Mouse (Mus musculus): Measurements from ENCODE around the gene Selenoh. TPM values are rescaled to one million over a fixed set of nuclear protein-coding genes. Genes with fewer than 3 reads are reported as not detected.
"Not testable (repeated sequence)": the region's sequence is repeated elsewhere in the genome, so short reads cannot be mapped to it uniquely, and the experiment has no call there.

The Selenoh gene
- total and polyA plus RNA-seq, 3 experiments: 19.6 to 28.0 (median 21.8) TPM

DNA sequence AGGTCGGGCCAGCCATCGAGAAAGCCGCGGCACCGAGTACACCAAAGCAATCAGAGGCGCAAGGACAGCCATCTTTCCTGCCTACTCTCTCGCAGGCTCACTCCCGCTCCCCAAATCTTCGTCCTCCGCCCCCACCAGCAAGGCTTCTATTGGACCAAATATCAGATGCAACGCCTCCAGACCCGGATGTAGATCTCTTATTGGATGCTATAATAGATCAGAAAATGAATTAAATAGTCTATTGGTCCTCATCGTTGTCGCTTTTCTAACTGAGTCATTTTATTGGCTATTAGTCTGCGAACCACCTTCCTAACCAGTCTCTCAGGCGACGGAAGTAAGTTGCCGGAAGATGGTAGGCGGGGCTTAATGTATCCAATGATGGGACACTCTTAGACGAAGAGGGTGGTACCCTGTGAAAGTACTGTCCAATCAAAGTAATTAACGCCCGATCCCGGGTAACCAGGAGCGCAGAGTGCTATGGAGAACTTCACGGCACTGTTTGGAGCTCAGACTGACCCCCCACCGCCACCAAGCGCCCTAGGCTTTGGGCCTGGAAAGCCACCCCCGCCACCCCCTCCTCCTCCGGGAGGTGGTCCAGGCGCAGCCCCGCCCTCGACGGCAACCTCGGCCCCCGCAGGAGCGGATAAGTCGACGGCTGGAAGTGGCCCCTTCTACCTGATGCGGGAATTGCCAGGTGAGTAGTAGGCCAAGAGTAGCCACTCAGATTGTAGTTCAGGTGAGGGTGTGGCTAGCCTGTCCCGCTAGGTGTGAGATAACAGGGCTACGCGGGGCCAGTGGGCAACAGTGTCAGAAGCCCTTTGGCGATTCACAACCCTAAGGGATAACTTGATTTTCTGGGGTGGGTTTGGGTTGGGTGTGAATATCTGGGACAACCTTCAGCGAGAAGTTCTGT is 7.7 kb upstream of the Selenoh start, which contains the start of the genes Gm28635 and Med19:
Gene Gm28635 (minus strand): TSS at position 74 of the 913 bp plus-strand sequence.
Gene Med19 (plus strand): TSS at position 435 of the 913 bp plus-strand sequence.
- intact Hi-C loops (cut with DNase I): loop anchor here (2.0 kb wide), 1 partner anchor 37 kb away; the partner anchor contains the start of gene Zdhhc5
- H3K27ac ChIP-seq: peak within 1 kb of the TSS; percentile 61

GRCm38 (mm10) chr2:84677270-84677967 is 6.8 kb upstream of the Selenoh start:
- H3K27me3 ChIP-seq (ENCODE audit: control insufficient read depth, insufficient read depth, low read length): no peaks in the 10 kb centered on the region
- H3K4me1 ChIP-seq (ENCODE audit: control insufficient read depth, insufficient read depth, low read length): peaks cover 3% of the 10 kb centered on the region; the same call in 1 of the 2 replicates
- H3K36me3 ChIP-seq (ENCODE audit: control insufficient read depth, insufficient read depth, low read length): no peaks in the 10 kb centered on the region; the same call in 1 of the 2 replicates
- intact Hi-C loops (cut with DNase I): no loop called here
- H3K4me3 ChIP-seq: peak overlapping the region; percentile 73
- peak overlapping the region; percentile 88 for H3K9ac ChIP-seq (ENCODE audit: low read depth, low read length)
- peak overlapping the region; percentile 7 for H3K27ac ChIP-seq
- TF ChIP-seq EP300 (IDR thresholded peaks at IDR 0.05; ENCODE audit: insufficient read depth, low read depth, low read length) (no peak), POLR2A (IDR thresholded peaks at IDR 0.05; ENCODE audit: insufficient read depth, low read depth, low read length) (no peak), CTCF (IDR thresholded peaks at IDR 0.05) (peak; percentile 59)
- WGBS: 6% methylated on average over 22 of the region's 22 CpGs
- peaks cover 1% of the 10 kb centered on the region; the same call in 1 of the 2 replicates for H3K79me2 ChIP-seq (replicated peaks; ENCODE audit: control insufficient read depth, insufficient read depth, low read length)
- DNase-seq: no peak

More for the DNA sequence above, 7.7 kb upstream of the Selenoh start, which contains the start of the genes Gm28635 and Med19:
- peak within 1 kb of the TSS; percentile 88 for H3K4me3 ChIP-seq
- peaks cover 3% of the 10 kb centered on the region; the same call in 1 of the 2 replicates for H3K4me1 ChIP-seq (ENCODE audit: control insufficient read depth, insufficient read depth, low read length)
- H3K9ac ChIP-seq (ENCODE audit: low read depth, low read length): peak within 1 kb of the TSS; percentile 88
- no peaks in the 10 kb centered on the region; the same call in 1 of the 2 replicates for H3K36me3 ChIP-seq (ENCODE audit: control insufficient read depth, insufficient read depth, low read length)
- no peaks in the 10 kb centered on the region for H3K27me3 ChIP-seq (ENCODE audit: control insufficient read depth, insufficient read depth, low read length)
- TF ChIP-seq EP300 (IDR thresholded peaks at IDR 0.05; ENCODE audit: insufficient read depth, low read depth, low read length) (0 out of 2 replicates have a peak, but pooled peaks have one; percentile 21), POLR2A (IDR thresholded peaks at IDR 0.05; ENCODE audit: insufficient read depth, low read depth, low read length) (peak; percentile 69), CTCF (IDR thresholded peaks at IDR 0.05) (no peak)
- H3K79me2 ChIP-seq (replicated peaks; ENCODE audit: control insufficient read depth, insufficient read depth, low read length): peaks cover 1% of the 10 kb centered on the region; the same call in 1 of the 2 replicates
- peak; percentile 83 to 95 for DNase-seq
- WGBS: under 1% methylated on average over 44 of the region's 44 CpGs

DNA sequence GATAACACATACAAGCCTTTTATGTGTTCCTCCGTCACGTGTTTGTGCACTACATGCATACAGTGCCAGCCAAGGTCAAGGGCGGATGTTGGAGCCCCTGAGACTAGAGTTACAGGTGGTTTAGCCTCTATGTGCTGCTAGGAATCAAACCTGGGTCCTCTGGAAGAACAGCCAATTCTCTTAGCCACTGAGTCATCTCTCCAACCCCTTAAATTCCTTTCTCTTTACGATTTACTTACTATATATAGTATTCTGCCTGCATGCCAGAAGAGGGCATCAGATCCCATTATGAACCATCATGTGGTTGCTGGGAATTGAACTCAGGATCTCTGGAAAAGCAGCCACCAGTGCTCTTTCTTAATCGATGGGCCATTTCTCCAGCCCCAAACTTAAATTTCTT is 965 bp upstream of the Selenoh start:
- H3K4me1 ChIP-seq (ENCODE audit: control insufficient read depth, insufficient read depth, low read length); H3K4me3 ChIP-seq; intact Hi-C loops (cut with DNase I); H3K36me3 ChIP-seq (ENCODE audit: control insufficient read depth, insufficient read depth, low read length); H3K27ac ChIP-seq; H3K79me2 ChIP-seq (replicated peaks; ENCODE audit: control insufficient read depth, insufficient read depth, low read length); DNase-seq; H3K27me3 ChIP-seq (ENCODE audit: control insufficient read depth, insufficient read depth, low read length); H3K9ac ChIP-seq (ENCODE audit: low read depth, low read length): not testable (repeated sequence)
- WGBS: 66% methylated on average over 4 of the region's 5 CpGs

DNA sequence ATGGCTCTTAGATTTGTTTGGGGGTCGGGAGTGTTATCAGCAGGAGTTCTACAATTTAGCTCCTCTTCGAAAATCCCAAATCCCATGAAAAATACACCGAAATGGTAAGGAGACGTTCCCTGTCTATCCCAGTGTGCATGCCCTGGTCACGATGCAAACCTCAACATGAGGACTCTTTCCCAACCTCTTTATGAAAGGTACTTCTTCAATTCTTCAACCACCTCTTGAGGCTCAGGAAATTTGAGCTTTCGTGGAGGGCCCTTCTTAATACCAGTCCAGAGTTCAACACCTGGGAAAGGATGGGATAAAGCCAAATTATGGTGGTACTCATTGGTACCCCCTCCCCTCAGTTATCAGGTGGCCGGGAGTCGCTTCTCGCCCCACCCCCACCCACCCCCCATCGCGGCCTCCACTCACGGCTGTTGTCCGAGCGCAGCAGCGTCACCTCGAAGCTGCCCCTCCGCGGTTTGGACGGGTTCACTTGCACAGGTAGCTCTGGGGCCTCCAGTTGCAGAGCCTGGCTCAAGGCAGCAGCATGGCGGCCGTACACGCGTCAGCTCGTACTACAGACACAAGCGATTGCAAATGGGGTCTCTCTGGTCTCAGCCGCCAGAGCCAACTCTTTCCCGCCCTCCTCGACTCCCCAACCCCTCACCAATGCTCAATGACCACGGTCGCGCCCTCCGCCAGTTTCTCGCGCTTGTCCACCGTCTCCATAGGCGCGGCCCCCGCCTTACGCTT is 572 bp downstream of the Selenoh start:
- DNase-seq: no peak
- peaks cover 6% of the 10 kb centered on the region; the same call in 1 of the 2 replicates for H3K36me3 ChIP-seq (ENCODE audit: control insufficient read depth, insufficient read depth, low read length)
- H3K27me3 ChIP-seq (ENCODE audit: control insufficient read depth, insufficient read depth, low read length): no peaks in the 10 kb centered on the region
- H3K4me1 ChIP-seq (ENCODE audit: control insufficient read depth, insufficient read depth, low read length): no peaks in the 10 kb centered on the region; the same call in 1 of the 2 replicates
- no peak for TF ChIP-seq EP300 (IDR thresholded peaks at IDR 0.05; ENCODE audit: insufficient read depth, low read depth, low read length)
- no peak for TF ChIP-seq POLR2A (IDR thresholded peaks at IDR 0.05; ENCODE audit: insufficient read depth, low read depth, low read length)
- TF ChIP-seq CTCF (IDR thresholded peaks at IDR 0.05): no peak
- WGBS: 4% methylated on average over 39 of the region's 39 CpGs
- intact Hi-C loops (cut with DNase I): loop anchor here (10.0 kb wide), 1 partner anchor 185 kb away; no protein-coding TSS in a partner anchor
- peak overlapping the region; percentile 96 for H3K4me3 ChIP-seq
- peak overlapping the region; percentile 85 for H3K9ac ChIP-seq (ENCODE audit: low read depth, low read length)
- H3K27ac ChIP-seq: peak overlapping the region; percentile 88
- no peaks in the 10 kb centered on the region for H3K79me2 ChIP-seq (replicated peaks; ENCODE audit: control insufficient read depth, insufficient read depth, low read length)

- Histone ChIP-seq H3K27ac (peak overlapping the region; percentile 18), H3K4me3 (no peak overlapping the region), H3K36me3 (ENCODE audit: control insufficient read depth, insufficient read depth, low read length) (peaks cover 5% of the 10 kb centered on the region; the same call in 1 of the 2 replicates), H3K79me2 (replicated peaks; ENCODE audit: control insufficient read depth, insufficient read depth, low read length) (no peaks in the 10 kb centered on the region), H3K27me3 (ENCODE audit: control insufficient read depth, insufficient read depth, low read length) (no peaks in the 10 kb centered on the region), H3K9ac (ENCODE audit: low read depth, low read length) (peak overlapping the region; percentile 28; the same call in 1 of the 2 replicates), H3K4me1 (ENCODE audit: control insufficient read depth, insufficient read depth, low read length) (no peaks in the 10 kb centered on the region; the same call in 1 of the 2 replicates)
- DNase-seq: no peak
- no peak for TF ChIP-seq EP300 (IDR thresholded peaks at IDR 0.05; ENCODE audit: insufficient read depth, low read depth, low read length)
- WGBS: 34% methylated on average over 12 of the region's 12 CpGs
- intact Hi-C loops (cut with DNase I): loop anchor here (10.0 kb wide), 1 partner anchor 181 kb away; no protein-coding TSS in a partner anchor
These were observed 4.5 kb downstream of the Selenoh start for GRCm38 (mm10) chr2:84666081-84666480.

Data from heart, adult 2 months (tissue).